Mouse (Mus musculus): Measurements from ENCODE around the gene 4930452B06Rik. TPM values are rescaled to one million over a fixed set of nuclear protein-coding genes. Genes with fewer than 3 reads are reported as not detected.
A peak's percentile ranks its signal among the peaks of the same experiment; 100 is the strongest.
"Not testable (repeated sequence)": the region's sequence is repeated elsewhere in the genome, so short reads cannot be mapped to it uniquely, and the experiment has no call there.

The 4930452B06Rik gene
- polyA plus RNA-seq, 1 experiment from 2014 or later, result 11.4 TPM

DNA sequence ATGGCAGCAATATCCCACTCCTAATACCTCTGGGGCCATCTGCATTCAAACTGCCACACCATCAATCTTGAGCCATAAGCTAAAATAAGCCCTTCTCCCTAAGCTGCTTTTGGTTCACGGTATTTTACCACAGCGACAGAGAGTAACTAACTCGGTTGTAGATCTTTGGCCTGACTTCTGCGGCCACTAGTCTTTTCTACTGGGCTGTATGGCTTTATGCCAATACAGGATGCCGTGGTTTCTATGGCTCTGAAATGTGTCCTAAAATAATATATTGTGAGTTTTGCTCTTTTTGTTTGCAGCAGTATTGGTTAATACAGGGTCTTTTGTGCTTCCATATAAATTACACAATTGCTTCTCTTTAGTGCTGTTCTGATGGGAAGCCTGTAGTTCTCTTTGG lies 37.6 kb downstream of the 4930452B06Rik start:
- Histone ChIP-seq H3K9ac (ENCODE audit: low read depth, low read length) (no peak overlapping the region), H3K4me3 (ENCODE audit: low read depth, low read length) (no peak overlapping the region), H3K4me2 (replicated peaks; ENCODE audit: low read depth, low read length) (no peak overlapping the region), H3K27ac (ENCODE audit: low read depth, low read length) (no peak overlapping the region), H3K27me3 (ENCODE audit: control insufficient read depth, insufficient read depth, low read length) (no peaks in the 10 kb centered on the region), H3K36me3 (ENCODE audit: control insufficient read depth, insufficient read depth, low read length) (no peaks in the 10 kb centered on the region), H3K4me1 (replicated peaks; ENCODE audit: control insufficient read depth, insufficient read depth, low read length) (no peaks in the 10 kb centered on the region), H3K9me3 (ENCODE audit: control insufficient read depth, low read length) (no peaks in the 10 kb centered on the region)
- ATAC-seq (ENCODE audit: low FRiP score), result no peak
- 93% methylated on average over 5 of the region's 5 CpGs for WGBS
- no peak for DNase-seq (ENCODE audit: low spot score)

DNA sequence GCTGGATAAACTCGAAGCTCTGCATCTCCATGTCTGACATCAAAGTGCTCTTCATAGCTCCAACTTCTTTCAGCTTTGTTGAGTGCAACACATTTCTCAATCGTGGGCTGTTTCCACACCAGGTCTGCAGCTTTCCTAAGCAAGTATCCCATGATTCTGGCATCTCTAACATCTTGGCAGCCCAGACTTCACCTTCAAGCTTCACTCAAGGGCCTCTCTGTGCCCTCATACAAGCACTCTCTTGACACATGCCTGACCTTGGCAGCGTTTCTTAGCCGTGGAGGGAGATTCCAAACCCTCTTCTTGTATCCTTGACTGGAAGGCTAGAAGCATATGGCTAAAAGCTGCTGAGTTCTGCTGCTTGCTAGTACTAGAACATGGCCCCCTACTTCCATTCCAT lies 38.6 kb downstream of the 4930452B06Rik start:
- Histone ChIP-seq H3K9me3 (ENCODE audit: control insufficient read depth, low read length) (no peaks in the 10 kb centered on the region), H3K4me3 (ENCODE audit: low read depth, low read length) (no peak overlapping the region), H3K4me2 (replicated peaks; ENCODE audit: low read depth, low read length) (no peak overlapping the region), H3K4me1 (replicated peaks; ENCODE audit: control insufficient read depth, insufficient read depth, low read length) (no peaks in the 10 kb centered on the region), H3K27ac (ENCODE audit: low read depth, low read length) (no peak overlapping the region), H3K9ac (ENCODE audit: low read depth, low read length) (no peak overlapping the region), H3K36me3 (ENCODE audit: control insufficient read depth, insufficient read depth, low read length) (no peaks in the 10 kb centered on the region), H3K27me3 (ENCODE audit: control insufficient read depth, insufficient read depth, low read length) (no peaks in the 10 kb centered on the region)
- WGBS, result 89% methylated on average over 4 of the region's 4 CpGs
- ATAC-seq (ENCODE audit: low FRiP score), result no peak
- DNase-seq (ENCODE audit: low spot score), result no peak

DNA sequence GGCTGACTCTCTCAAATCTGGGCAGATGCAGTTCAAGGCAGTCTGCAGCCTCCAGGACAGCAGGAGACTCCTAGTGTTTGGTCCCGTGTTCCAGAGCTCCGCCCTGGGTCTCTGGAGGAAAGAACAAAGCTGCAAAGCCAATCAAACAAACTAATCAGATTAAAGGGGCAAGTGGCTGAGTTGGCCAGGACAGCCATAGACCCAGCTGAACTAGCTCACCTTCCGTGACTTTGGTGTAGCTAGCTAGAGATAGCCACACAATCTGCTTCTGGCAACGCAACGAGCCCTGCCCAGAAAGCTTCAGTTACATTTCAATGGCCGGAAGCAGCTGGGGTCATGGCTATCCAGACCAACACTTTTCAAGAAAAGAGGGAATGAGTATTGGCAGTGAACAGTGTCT lies 44.9 kb downstream of the 4930452B06Rik start:
- no peaks in the 10 kb centered on the region for H3K4me1 ChIP-seq (replicated peaks; ENCODE audit: control insufficient read depth, insufficient read depth, low read length)
- no peaks in the 10 kb centered on the region for H3K9me3 ChIP-seq (ENCODE audit: control insufficient read depth, low read length)
- H3K36me3 ChIP-seq (ENCODE audit: control insufficient read depth, insufficient read depth, low read length), result no peaks in the 10 kb centered on the region
- ATAC-seq (ENCODE audit: low FRiP score) (no peak), DNase-seq (ENCODE audit: low spot score) (peak; percentile 6)
- 44% methylated on average over 6 of the region's 6 CpGs for WGBS
- no peak overlapping the region for H3K9ac ChIP-seq (ENCODE audit: low read depth, low read length)
- H3K4me3 ChIP-seq (ENCODE audit: low read depth, low read length), result no peak overlapping the region
- H3K4me2 ChIP-seq (replicated peaks; ENCODE audit: low read depth, low read length), result no peak overlapping the region
- H3K27ac ChIP-seq (ENCODE audit: low read depth, low read length), result no peak overlapping the region
- H3K27me3 ChIP-seq (ENCODE audit: control insufficient read depth, insufficient read depth, low read length), result no peaks in the 10 kb centered on the region

DNA sequence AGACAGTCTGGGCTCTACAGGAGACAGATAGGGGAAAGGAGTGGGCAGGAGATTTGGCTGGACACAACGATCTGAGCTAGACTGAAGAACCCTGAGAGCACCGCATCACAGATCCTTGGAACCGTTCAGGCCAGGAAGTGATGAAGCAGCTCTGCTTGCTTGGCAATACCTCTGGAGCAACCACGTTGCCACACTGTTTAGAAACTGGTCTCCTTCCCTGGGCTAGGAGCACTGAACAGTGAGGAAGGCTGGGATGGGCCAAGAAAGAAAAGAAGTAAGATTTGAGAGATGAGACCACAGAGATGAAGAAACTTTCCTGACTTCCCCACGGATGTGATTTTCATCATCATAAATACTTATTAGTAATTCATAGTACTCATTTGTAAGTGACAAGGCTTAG lies 45.5 kb downstream of the 4930452B06Rik start:
- 87% methylated on average over 5 of the region's 5 CpGs for WGBS
- ATAC-seq (ENCODE audit: low FRiP score), result no peak
- H3K4me2 ChIP-seq (replicated peaks; ENCODE audit: low read depth, low read length), result no peak overlapping the region

DNA sequence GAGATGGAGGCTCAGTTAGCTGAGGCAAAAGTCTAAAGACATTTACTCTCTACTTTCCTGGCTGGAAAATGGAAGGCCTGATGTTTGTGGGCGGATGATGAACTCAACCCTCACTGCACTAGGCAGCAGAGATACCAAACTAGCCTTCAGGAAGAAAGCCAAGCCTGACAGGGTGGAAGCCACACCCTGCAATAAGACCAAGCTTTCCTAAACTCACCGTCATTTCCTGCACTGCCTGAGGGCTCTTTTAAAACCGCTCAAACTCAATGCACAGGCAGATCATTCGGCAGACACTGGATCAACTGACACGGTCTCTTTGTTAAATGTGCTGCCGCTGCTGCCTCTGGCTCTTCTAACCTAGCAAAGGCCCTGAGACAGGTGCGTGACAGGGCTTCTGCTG lies 50.4 kb downstream of the 4930452B06Rik start:
- ATAC-seq (ENCODE audit: low FRiP score) (no peak), DNase-seq (ENCODE audit: low spot score) (no peak)
- H3K27ac ChIP-seq (ENCODE audit: low read depth, low read length), result no peak overlapping the region
- no peaks in the 10 kb centered on the region for H3K4me1 ChIP-seq (replicated peaks; ENCODE audit: control insufficient read depth, insufficient read depth, low read length)
- no peaks in the 10 kb centered on the region for H3K27me3 ChIP-seq (ENCODE audit: control insufficient read depth, insufficient read depth, low read length)
- no peaks in the 10 kb centered on the region for H3K36me3 ChIP-seq (ENCODE audit: control insufficient read depth, insufficient read depth, low read length)
- no peak overlapping the region for H3K4me3 ChIP-seq (ENCODE audit: low read depth, low read length)
- 80% methylated on average over 7 of the region's 7 CpGs for WGBS
- H3K9ac ChIP-seq (ENCODE audit: low read depth, low read length), result no peak overlapping the region
- H3K9me3 ChIP-seq (ENCODE audit: control insufficient read depth, low read length), result no peaks in the 10 kb centered on the region
- H3K4me2 ChIP-seq (replicated peaks; ENCODE audit: low read depth, low read length), result no peak overlapping the region

More for the DNA sequence above, 45.5 kb downstream of the 4930452B06Rik start:
- Histone ChIP-seq H3K4me3 (ENCODE audit: low read depth, low read length) (no peak overlapping the region), H3K36me3 (ENCODE audit: control insufficient read depth, insufficient read depth, low read length) (no peaks in the 10 kb centered on the region), H3K27me3 (ENCODE audit: control insufficient read depth, insufficient read depth, low read length) (no peaks in the 10 kb centered on the region), H3K27ac (ENCODE audit: low read depth, low read length) (no peak overlapping the region), H3K9me3 (ENCODE audit: control insufficient read depth, low read length) (no peaks in the 10 kb centered on the region), H3K9ac (ENCODE audit: low read depth, low read length) (no peak overlapping the region), H3K4me1 (replicated peaks; ENCODE audit: control insufficient read depth, insufficient read depth, low read length) (no peaks in the 10 kb centered on the region)
- DNase-seq (ENCODE audit: low spot score), result no peak

DNA sequence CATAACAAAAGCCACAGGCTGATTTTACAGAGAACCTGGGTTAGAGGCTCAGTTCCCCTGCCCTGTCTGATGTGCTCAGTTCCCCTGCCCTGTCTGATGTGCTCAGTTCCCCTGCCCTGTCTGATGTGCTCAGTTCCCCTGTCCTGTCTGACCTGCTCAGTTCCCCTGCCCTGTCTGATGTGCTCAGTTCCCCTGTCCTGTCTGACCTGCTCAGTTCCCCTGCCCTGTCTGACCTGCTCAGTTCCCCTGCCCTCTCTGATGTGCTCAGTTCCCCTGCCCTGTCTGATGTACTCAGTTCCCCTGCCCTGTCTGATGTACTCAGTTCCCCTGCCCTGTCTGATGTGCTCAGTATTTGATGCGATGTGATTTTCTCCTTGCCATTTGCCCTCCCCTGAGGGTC lies 51.6 kb downstream of the 4930452B06Rik start:
- not testable (repeated sequence) for H3K27me3 ChIP-seq (ENCODE audit: control insufficient read depth, insufficient read depth, low read length); H3K27ac ChIP-seq (ENCODE audit: low read depth, low read length); H3K36me3 ChIP-seq (ENCODE audit: control insufficient read depth, insufficient read depth, low read length); DNase-seq (ENCODE audit: low spot score); H3K4me1 ChIP-seq (replicated peaks; ENCODE audit: control insufficient read depth, insufficient read depth, low read length); H3K4me2 ChIP-seq (replicated peaks; ENCODE audit: low read depth, low read length); H3K9me3 ChIP-seq (ENCODE audit: control insufficient read depth, low read length); H3K4me3 ChIP-seq (ENCODE audit: low read depth, low read length); H3K9ac ChIP-seq (ENCODE audit: low read depth, low read length); ATAC-seq (ENCODE audit: low FRiP score)
- WGBS, result 76% methylated on average over 1 of the region's 1 CpGs

DNA sequence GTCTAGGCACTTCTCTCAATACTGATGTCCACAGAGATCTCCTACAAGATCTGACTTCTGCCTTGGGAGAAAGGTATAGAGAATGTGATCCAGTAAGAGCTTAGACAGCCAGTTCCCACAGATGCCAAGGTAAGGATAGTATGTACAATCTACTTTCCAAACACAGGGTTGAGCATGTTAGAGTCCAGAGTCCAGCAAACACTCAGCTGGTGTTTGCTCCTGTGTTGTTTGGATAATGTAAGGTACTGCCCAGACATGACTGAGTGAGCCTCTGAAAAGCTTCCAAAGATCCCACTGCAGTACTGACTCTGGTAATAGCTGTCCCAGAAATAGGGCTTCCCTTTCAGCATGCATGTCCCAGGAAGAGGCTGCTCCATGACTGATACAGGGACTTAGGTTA lies 54.0 kb downstream of the 4930452B06Rik start:
- DNase-seq (ENCODE audit: low spot score) (no peak), ATAC-seq (ENCODE audit: low FRiP score) (no peak)
- H3K4me2 ChIP-seq (replicated peaks; ENCODE audit: low read depth, low read length), result no peak overlapping the region
- H3K9me3 ChIP-seq (ENCODE audit: control insufficient read depth, low read length), result no peaks in the 10 kb centered on the region
- H3K9ac ChIP-seq (ENCODE audit: low read depth, low read length), result no peak overlapping the region
- no peak overlapping the region for H3K27ac ChIP-seq (ENCODE audit: low read depth, low read length)
- no peaks in the 10 kb centered on the region for H3K4me1 ChIP-seq (replicated peaks; ENCODE audit: control insufficient read depth, insufficient read depth, low read length)
- no peak overlapping the region for H3K4me3 ChIP-seq (ENCODE audit: low read depth, low read length)
- H3K27me3 ChIP-seq (ENCODE audit: control insufficient read depth, insufficient read depth, low read length), result no peaks in the 10 kb centered on the region
- H3K36me3 ChIP-seq (ENCODE audit: control insufficient read depth, insufficient read depth, low read length), result no peaks in the 10 kb centered on the region

DNA sequence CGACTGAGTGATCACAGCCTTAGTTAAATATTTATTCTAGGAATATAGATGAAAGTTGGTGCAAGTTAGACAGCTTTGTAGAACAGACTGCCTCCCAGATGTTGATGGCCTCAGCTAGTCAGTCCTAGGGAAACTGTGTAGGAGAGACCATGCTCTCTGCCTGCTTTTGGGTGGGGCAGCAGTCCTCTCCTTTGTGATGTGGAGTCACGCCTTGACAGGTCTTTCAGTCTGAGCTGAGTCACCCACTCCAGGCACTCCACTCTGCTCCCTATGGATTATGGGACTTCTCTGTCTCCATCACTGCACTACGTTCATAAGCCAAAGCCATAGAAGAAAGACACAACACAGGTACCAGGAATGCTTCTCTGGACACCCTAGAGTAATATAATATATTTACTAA lies 55.9 kb downstream of the 4930452B06Rik start:
- WGBS, result 86% methylated on average over 3 of the region's 3 CpGs
- H3K4me1 ChIP-seq (replicated peaks; ENCODE audit: control insufficient read depth, insufficient read depth, low read length), result no peaks in the 10 kb centered on the region
- H3K27me3 ChIP-seq (ENCODE audit: control insufficient read depth, insufficient read depth, low read length), result no peaks in the 10 kb centered on the region
- no peak overlapping the region for H3K4me3 ChIP-seq (ENCODE audit: low read depth, low read length)
- DNase-seq (ENCODE audit: low spot score) (no peak), ATAC-seq (ENCODE audit: low FRiP score) (no peak)
- H3K9me3 ChIP-seq (ENCODE audit: control insufficient read depth, low read length), result no peaks in the 10 kb centered on the region
- H3K27ac ChIP-seq (ENCODE audit: low read depth, low read length), result no peak overlapping the region
- no peak overlapping the region for H3K9ac ChIP-seq (ENCODE audit: low read depth, low read length)
- no peaks in the 10 kb centered on the region for H3K36me3 ChIP-seq (ENCODE audit: control insufficient read depth, insufficient read depth, low read length)
- H3K4me2 ChIP-seq (replicated peaks; ENCODE audit: low read depth, low read length), result no peak overlapping the region

DNA sequence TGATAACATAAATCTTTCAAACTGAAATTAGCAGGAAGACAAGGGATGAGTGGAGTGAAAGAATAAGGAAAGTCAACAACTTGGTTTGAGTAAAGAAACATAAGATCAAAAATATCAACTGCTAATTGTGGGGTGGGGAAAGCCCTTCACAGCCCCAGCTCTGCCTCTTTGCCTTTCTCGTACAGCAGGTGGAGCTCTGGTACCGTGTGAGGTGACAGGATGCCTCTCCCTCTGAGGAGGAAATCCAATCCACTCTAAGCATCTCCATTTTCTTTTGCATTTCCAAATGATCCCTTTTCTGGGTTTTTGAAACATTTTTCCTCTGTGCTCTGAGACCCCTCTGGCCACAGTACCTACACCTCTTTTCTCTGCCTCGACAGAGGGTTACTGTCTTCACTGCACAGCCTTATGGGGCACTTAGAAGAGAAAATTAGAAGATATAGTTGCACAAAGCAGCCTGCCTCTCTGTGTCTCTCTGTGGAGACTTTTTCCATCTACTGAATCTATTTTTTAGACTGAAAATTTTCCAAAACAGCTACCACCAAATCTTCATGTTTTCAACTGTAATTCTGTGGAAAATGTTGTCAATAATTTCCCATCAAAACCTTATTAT lies 57.4 kb downstream of the 4930452B06Rik start:
- no peak overlapping the region for H3K4me3 ChIP-seq (ENCODE audit: low read depth, low read length)
- no peaks in the 10 kb centered on the region for H3K9me3 ChIP-seq (ENCODE audit: control insufficient read depth, low read length)
- H3K4me1 ChIP-seq (replicated peaks; ENCODE audit: control insufficient read depth, insufficient read depth, low read length), result no peaks in the 10 kb centered on the region
- WGBS, result 8% methylated on average over 3 of the region's 3 CpGs
- H3K9ac ChIP-seq (ENCODE audit: low read depth, low read length), result no peak overlapping the region
- peak; percentile 71 for DNase-seq (ENCODE audit: low spot score)
- no peak overlapping the region for H3K27ac ChIP-seq (ENCODE audit: low read depth, low read length)
- H3K36me3 ChIP-seq (ENCODE audit: control insufficient read depth, insufficient read depth, low read length), result no peaks in the 10 kb centered on the region
- H3K27me3 ChIP-seq (ENCODE audit: control insufficient read depth, insufficient read depth, low read length), result no peaks in the 10 kb centered on the region
- peak; percentile 78; the same call in 1 of the 2 replicates for ATAC-seq (ENCODE audit: low FRiP score)
- no peak overlapping the region for H3K4me2 ChIP-seq (replicated peaks; ENCODE audit: low read depth, low read length)
